Mouse (Mus musculus) brain, embryonic 14.5 days (tissue): Measurements from ENCODE around the gene Acbd3. TPM values are rescaled to one million over a fixed set of nuclear protein-coding genes. Genes with fewer than 3 reads are reported as not detected.
A peak's percentile ranks its signal among the peaks of the same experiment; 100 is the strongest.

Source experiments
- DNase-seq: peaks from one replicate; pipeline ENCODE4 v3.0.0-alpha.2; 2011; ENCODE audit warnings: low read depth
- CTCF ChIP-seq: fragments of 200-500 bp; IDR thresholded peaks from 2 replicates; pipeline ENCODE4 v1.5.1; 2012; ENCODE audit warnings: inconsistent platforms, mild to moderate bottlenecking, moderate library complexity, borderline replicate concordance; ENCODE audit not compliant: insufficient read depth, insufficient read length; ENCODE audit errors: extremely low read depth
- POLR2A ChIP-seq: fragments of 200-500 bp; IDR thresholded peaks from 2 replicates; pipeline ENCODE4 v1.6.1; 2012; ENCODE audit warnings: mild to moderate bottlenecking, inconsistent platforms, borderline replicate concordance; ENCODE audit not compliant: poor library complexity, insufficient read depth, insufficient read length, severe bottlenecking; ENCODE audit errors: extremely low read depth
- polyA plus RNA-seq: library from polyadenylated mRNA; depleted of rRNA; stranded (reverse); fragments of >200 nt; gene quantifications from 2 replicates; pipeline ENCODE4 v1.2.3, GENCODE M21; 2012

Acbd3 gene
- polyA plus RNA-seq, 1 experiment, result 36.1 TPM

GRCm38 (mm10) chr1:180763828-180764227 is 38.0 kb downstream of the Acbd3 start:
- peak; percentile 95 for DNase-seq
- TF ChIP-seq CTCF (peak; percentile 93), POLR2A (no peak)

GRCm38 (mm10) chr1:180765393-180765792 is 39.5 kb downstream of the Acbd3 start:
- TF ChIP-seq CTCF (no peak), POLR2A (no peak)
- no peak for DNase-seq

GRCm38 (mm10) chr1:180766557-180766956 is 40.7 kb downstream of the Acbd3 start:
- no peak for TF ChIP-seq POLR2A
- TF ChIP-seq CTCF, result no peak
- DNase-seq, result no peak

DNA sequence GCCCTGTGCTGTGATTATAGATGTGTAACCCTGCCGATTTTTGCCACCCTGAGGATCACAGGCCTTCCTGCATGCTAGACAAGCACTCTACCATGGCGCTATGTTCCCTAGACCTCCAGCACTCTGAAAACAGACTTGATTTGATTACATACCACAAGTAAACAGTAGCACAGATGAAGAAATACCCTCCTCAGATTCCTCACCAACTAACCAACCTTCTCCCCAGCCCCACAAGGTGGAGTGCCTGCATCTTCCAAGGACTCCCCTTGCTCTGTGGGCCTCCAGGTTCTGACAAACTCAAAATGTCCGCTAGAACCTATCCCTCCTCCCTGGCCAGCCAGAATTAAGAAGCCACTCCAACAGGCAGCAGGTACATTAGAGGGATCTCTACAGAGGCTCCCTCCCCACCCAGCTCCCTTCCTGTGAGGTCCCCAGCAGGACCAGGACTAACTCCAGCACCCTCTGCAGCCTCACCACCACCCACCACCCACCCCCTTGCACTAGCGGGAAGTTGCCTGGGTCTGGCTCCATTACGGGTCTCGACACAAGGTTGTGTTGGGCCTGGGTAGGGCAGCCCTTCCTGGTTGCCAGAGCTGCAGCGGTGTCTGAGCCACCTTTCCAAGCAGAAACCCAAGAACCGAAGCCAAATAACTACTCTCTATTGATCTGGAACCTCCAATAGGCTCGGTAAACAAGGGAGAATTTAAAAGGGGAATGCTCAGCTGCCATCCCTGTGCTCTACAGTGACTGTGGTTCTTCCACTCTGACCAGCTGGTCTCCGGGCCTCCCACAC is 41.9 kb downstream of the Acbd3 start:
- peak; percentile 26 for DNase-seq
- TF ChIP-seq POLR2A (no peak), CTCF (no peak)

DNA sequence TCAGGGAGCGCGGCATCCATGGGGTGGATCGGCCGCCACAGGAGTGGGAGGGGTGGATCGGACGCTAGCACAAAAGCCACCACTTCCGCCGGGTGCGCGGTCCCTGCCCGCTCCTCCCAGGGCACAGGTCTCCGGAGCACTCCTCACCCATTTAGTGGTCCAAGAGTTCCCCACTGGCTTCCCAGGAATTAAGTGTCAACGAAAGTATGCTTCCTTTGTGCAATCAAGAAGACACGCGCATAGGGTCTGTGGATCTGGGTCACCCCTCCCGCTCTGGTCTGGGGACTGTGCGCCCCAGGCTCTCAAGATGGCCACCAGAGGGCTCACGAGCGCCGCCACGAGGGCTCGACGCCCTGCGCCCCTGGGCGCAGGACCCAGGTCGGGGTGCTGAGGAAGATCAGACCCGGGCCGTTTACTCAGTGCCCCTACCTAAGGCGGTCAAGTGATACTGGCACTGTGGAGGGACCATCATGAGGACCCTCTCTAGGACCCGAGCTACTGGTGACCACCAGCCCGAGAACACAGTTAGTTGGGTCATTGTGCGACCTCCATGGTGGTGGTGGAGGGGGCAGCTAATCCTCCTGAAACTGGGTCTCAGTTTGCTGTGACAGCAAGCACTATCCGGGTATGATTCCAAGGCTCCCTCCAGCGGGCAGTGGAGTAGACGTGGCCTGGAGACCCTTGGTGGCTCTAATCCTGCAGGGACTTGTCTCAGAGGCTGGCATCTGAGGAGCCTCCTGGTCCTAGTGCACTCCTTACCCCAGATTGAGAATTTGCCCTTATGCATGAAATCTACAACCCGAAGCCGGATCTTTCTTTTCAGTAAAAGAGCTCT is 42.7 kb downstream of the Acbd3 start:
- DNase-seq, result peak; percentile 81

DNA sequence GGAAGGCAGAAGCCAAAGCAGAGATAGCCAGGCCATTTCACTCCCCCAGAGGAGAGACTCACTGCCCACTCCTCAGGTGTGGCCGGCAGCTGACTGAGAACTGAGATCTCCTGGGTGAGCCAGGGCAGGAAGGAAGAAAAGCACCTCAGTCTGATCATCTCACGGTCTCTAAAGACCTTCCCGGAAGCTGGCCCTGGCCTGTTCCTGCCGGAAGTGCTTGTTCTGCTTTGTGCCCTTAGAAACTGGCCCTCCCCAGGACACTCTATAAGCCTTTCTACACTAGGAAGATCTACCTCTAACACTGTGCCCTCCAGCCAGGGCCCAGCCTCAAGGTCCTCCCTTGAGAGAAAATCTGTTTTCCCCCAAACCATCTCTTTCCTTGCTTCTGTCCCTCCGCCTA is 45.5 kb downstream of the Acbd3 start:
- no peak for DNase-seq
- TF ChIP-seq CTCF, result no peak
- no peak for TF ChIP-seq POLR2A

More for the DNA sequence above, 42.7 kb downstream of the Acbd3 start:
- peak; percentile 71 for TF ChIP-seq CTCF
- TF ChIP-seq POLR2A, result peak; percentile 23; the same call in 1 of the 2 replicates

GRCm38 (mm10) chr1:180771722-180772121 is 45.9 kb downstream of the Acbd3 start:
- no peak for DNase-seq
- TF ChIP-seq CTCF (no peak), POLR2A (no peak)

- TF ChIP-seq POLR2A (no peak), CTCF (no peak)
- no peak for DNase-seq
Measured at GRCm38 (mm10) chr1:180772291-180772690, 46.4 kb downstream of the Acbd3 start.

DNA sequence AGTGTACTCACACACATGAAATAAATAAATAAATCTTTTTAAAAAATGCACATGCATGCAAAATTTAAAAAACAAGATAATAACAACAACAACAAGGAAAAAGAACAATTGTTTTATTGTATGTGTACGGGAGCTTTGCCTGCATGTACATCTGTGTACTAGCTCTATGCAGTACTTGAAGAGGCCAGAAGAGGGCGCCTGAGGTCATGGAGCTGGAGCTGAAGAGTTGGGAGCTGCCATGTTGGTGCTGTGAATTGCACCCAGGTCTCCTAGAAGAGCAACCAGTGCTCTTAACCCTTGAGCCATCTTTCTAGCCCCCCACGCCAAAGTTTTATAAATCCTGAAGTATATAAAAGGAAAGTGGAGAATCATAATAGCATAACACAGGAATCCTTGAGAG is 48.8 kb downstream of the Acbd3 start:
- no peak for TF ChIP-seq POLR2A
- peak; percentile 41; the same call in 1 of the 2 replicates for TF ChIP-seq CTCF
- DNase-seq, result no peak

GRCm38 (mm10) chr1:180775317-180775716 is 49.5 kb downstream of the Acbd3 start:
- no peak for TF ChIP-seq CTCF
- TF ChIP-seq POLR2A, result no peak

GRCm38 (mm10) chr1:180775849-180776493 is 50.1 kb downstream of the Acbd3 start:
- DNase-seq, result peak; percentile 44
- no peak for TF ChIP-seq POLR2A
- TF ChIP-seq CTCF, result no peak

More at GRCm38 (mm10) chr1:180775317-180775716, 49.5 kb downstream of the Acbd3 start:
- DNase-seq, result no peak

GRCm38 (mm10) chr1:180776494-180776893 is 50.7 kb downstream of the Acbd3 start:
- DNase-seq, result no peak
- TF ChIP-seq CTCF (no peak), POLR2A (no peak)

GRCm38 (mm10) chr1:180777289-180777659 is 51.4 kb downstream of the Acbd3 start:
- TF ChIP-seq POLR2A (no peak), CTCF (no peak)
- DNase-seq, result no peak

- TF ChIP-seq CTCF (peak; percentile 60), POLR2A (peak; percentile 49; the same call in 1 of the 2 replicates)
- peak; percentile 95 for DNase-seq
Measured at GRCm38 (mm10) chr1:180777660-180778402, 52.0 kb downstream of the Acbd3 start.
